Mouse (Mus musculus) limb, embryonic 12.5 days (tissue): ENCODE data around the gene Pdlim7. TPM values are rescaled to one million over a fixed set of nuclear protein-coding genes. Genes with fewer than 3 reads are reported as not detected.

Experiments
- ATAC-seq: fragments of 200-750 bp; cut with Nextera tagmentation; 2 replicates; pipeline ENCODE4 v1.8.0; 2017; ENCODE audit warnings: low read depth, moderate TSS enrichment; ENCODE audit not compliant: insufficient number of reproducible peaks, insufficient read depth, low FRiP score, low TSS enrichment
- H3K27ac ChIP-seq: fragments of 300-500 bp; sonication (generic); 2 replicates; pipeline ENCODE4 v1.5.1; 2016; ENCODE audit warnings: mild to moderate bottlenecking, moderate library complexity
- H3K27me3 ChIP-seq: fragments of 300-500 bp; sonication (generic); 2 replicates; pipeline ENCODE4 v1.6.1; 2016; ENCODE audit warnings: mild to moderate bottlenecking, moderate library complexity
- H3K36me3 ChIP-seq: fragments of 300-500 bp; sonication (generic); 2 replicates; pipeline ENCODE4 v1.6.1; 2016; ENCODE audit warnings: mild to moderate bottlenecking, moderate library complexity
- H3K4me1 ChIP-seq: fragments of 300-500 bp; sonication (generic); replicated peaks from 2 replicates; pipeline ENCODE4 v1.6.1; 2016
- H3K4me2 ChIP-seq: fragments of 300-500 bp; sonication (generic); 2 replicates; pipeline ENCODE4 v1.6.1; 2016; ENCODE audit warnings: mild to moderate bottlenecking, moderate library complexity
- H3K4me3 ChIP-seq: fragments of 300-500 bp; sonication (generic); replicated peaks from 2 replicates; pipeline ENCODE4 v1.5.1; 2016; ENCODE audit warnings: mild to moderate bottlenecking
- H3K9ac ChIP-seq: fragments of 300-500 bp; sonication (generic); replicated peaks from 2 replicates; pipeline ENCODE4 v1.6.1; 2016; ENCODE audit warnings: mild to moderate bottlenecking, moderate library complexity
- H3K9me3 ChIP-seq: fragments of 300-500 bp; sonication (generic); 2 replicates; pipeline ENCODE4 v1.6.1; 2016; ENCODE audit warnings: mild to moderate bottlenecking, moderate library complexity
- WGBS: fragments of 180-500 bp; shearing (Covaris S2); methylation state at CpG from one replicate; pipeline ENCODE4 v1.1.7; 2016; 5-methylcytosine and 5-hydroxymethylcytosine counted together
- microRNA-seq: library from miRNA; unstranded; fragments of <30 nt; microRNA quantifications from one replicate; pipeline ENCODE4, GENCODE M21; 2017
- polyA plus RNA-seq: library from polyadenylated mRNA; unstranded; fragments of >200 nt; fragmentation: Nextera tagmentation; extraction: Ambion mirVana; gene quantifications from 2 replicates; pipeline ENCODE4 v1.2.1, GENCODE M21; 2016

The Pdlim7 gene
- polyA plus RNA-seq, 1 experiment from 2014 or later, result 158 TPM

DNA sequence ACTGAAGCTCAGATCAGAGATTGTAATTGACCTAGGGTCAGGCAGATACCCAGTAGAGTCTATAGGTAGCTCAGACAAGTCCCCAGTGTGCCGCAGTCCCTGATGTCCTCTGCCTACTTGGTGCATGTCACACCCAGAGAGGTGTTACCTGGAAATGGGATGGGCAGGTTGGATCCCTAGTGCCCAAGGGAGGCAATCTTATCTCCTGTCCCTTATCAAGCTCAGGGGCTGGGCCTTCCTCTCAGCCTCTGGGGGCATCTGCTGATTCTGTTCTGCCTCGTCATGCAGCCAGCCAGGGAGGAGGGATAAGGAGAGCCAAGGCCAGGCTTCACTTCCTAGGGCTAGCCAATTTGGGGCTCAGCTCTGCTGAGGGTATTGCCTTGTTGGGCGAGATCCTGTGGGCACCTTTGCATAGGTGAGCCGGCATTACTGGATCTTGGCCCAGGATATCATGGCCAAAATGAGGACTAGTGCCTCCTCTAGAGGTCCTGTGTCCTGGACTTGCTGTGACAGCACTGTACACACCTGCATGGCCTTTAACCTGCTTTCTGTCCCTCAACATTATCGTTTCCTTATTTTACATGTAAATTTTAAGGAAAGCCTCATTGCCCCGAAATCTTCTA, 66.9 kb downstream of the Pdlim7 start:
- Histone ChIP-seq H3K36me3 (peaks cover 30% of the 10 kb centered on the region), H3K4me2 (peak overlapping the region; percentile 74), H3K4me1 (peaks cover 25% of the 10 kb centered on the region), H3K9ac (peak overlapping the region; percentile 96), H3K27me3 (no peaks in the 10 kb centered on the region), H3K9me3 (no peaks in the 10 kb centered on the region), H3K27ac (no peak overlapping the region), H3K4me3 (peak overlapping the region; percentile 85)
- WGBS, result 85% methylated on average over 6 of the region's 6 CpGs
- ATAC-seq, result no peak

Small RNA genes lying within 50 kb of the gene (microRNA-seq; reads per million reads assigned to microRNA genes)
- gene Mir6943, result 0.70 reads per million
- gene Mir6944, result 59.7 reads per million, percentile 45 among the genes with 10 or more reads in this experiment
- gene Mir6945, result 1.9 reads per million

Other genes with a start within 250 kb of the Pdlim7 start
- 361 and 370 TPM in 2 replicates for gene Prelid1, start 193.2 kb downstream of the Pdlim7 start, polyA plus RNA-seq
- 108 and 109 TPM in 2 replicates for gene Rab24, start 191.7 kb downstream of the Pdlim7 start, polyA plus RNA-seq
- gene Mxd3, start 183.9 kb downstream of the Pdlim7 start, polyA plus RNA-seq, result 33.7 and 34.9 TPM in 2 replicates
- gene Lman2, start 150.9 kb downstream of the Pdlim7 start, polyA plus RNA-seq, result 92.9 and 99.8 TPM in 2 replicates
- 0.82 and 1.2 TPM in 2 replicates for gene Rgs14, start 143.9 kb downstream of the Pdlim7 start, polyA plus RNA-seq
- not detected in 2 replicates for gene Slc34a1, start 115.5 kb downstream of the Pdlim7 start, polyA plus RNA-seq
- not detected in 2 replicates for gene Pfn3, start 98.4 kb downstream of the Pdlim7 start, polyA plus RNA-seq
- gene F12, start 86.9 kb downstream of the Pdlim7 start, polyA plus RNA-seq, result 0.18 TPM in 1 of 2 replicates, not detected in the other
- gene Grk6, start 68.6 kb downstream of the Pdlim7 start, polyA plus RNA-seq, result 66.6 and 69.1 TPM in 2 replicates
- gene Prr7, start 49.4 kb downstream of the Pdlim7 start, polyA plus RNA-seq, result 0.67 and 1.1 TPM in 2 replicates
- gene Dbn1, start 25.6 kb downstream of the Pdlim7 start, polyA plus RNA-seq, result 361 and 375 TPM in 2 replicates
- 2.4 and 2.7 TPM in 2 replicates for gene Dok3, start 15.6 kb upstream of the Pdlim7 start, polyA plus RNA-seq
- gene Ddx41, start 23.0 kb upstream of the Pdlim7 start, polyA plus RNA-seq, result 77.3 and 80.1 TPM in 2 replicates
- 65.1 and 69.4 TPM in 2 replicates for gene Fam193b, start 57.4 kb upstream of the Pdlim7 start, polyA plus RNA-seq
- 122 and 133 TPM in 2 replicates for gene Tmed9, start 60.1 kb upstream of the Pdlim7 start, polyA plus RNA-seq
- gene B4galt7, start 86.2 kb upstream of the Pdlim7 start, polyA plus RNA-seq, result 31.5 and 34.7 TPM in 2 replicates
- 59.1 and 60.5 TPM in 2 replicates for gene Caml, start 109.3 kb upstream of the Pdlim7 start, polyA plus RNA-seq
- gene Ddx46, start 121.4 kb upstream of the Pdlim7 start, polyA plus RNA-seq, result 45.1 and 45.3 TPM in 2 replicates
- gene B230219D22Rik, start 179.4 kb upstream of the Pdlim7 start, polyA plus RNA-seq, result 78.7 and 84.5 TPM in 2 replicates
- gene Txndc15, start 201.0 kb upstream of the Pdlim7 start, polyA plus RNA-seq, result 94.1 and 95.8 TPM in 2 replicates
- 42.0 and 46.8 TPM in 2 replicates for gene Pcbd2, start 213.7 kb upstream of the Pdlim7 start, polyA plus RNA-seq